Mouse (Mus musculus) thymus, postnatal 36 days (tissue): ENCODE measurements at regions not wholly inside any gene's neighbourhood (a gene's known extent, or its start where the extent isn't known, plus 50 kb on each side); places are given as distances from the start of the nearest gene placed in this dataset.

Source experiments
- DNase-seq, 2 experiments: peaks; one replicate each; pipeline ENCODE4 v3.0.0; 2022; ENCODE audit warnings: mixed read lengths in 2 of 2

- peak; percentile 24 to 41 for DNase-seq
Observed at GRCm38 (mm10) chr16:76694913-76695312, 318.6 kb upstream of the Usp25 start.

GRCm38 (mm10) chr16:76687735-76688447, 314.3 kb upstream of the Nrip1 start:
- DNase-seq = no peak

GRCm38 (mm10) chr16:76685562-76685961, 311.9 kb upstream of the Nrip1 start:
- no peak for DNase-seq

- peak; percentile 38 to 41 for DNase-seq
Observed at GRCm38 (mm10) chr16:76680061-76680911, 306.7 kb upstream of the Nrip1 start.

GRCm38 (mm10) chr16:76678885-76679284, 305.3 kb upstream of the Nrip1 start:
- no peak for DNase-seq

GRCm38 (mm10) chr16:76669795-76670194, 296.2 kb upstream of the Nrip1 start:
- DNase-seq = no peak

- no peak for DNase-seq
Observed at GRCm38 (mm10) chr16:76667046-76667445, 293.4 kb upstream of the Nrip1 start.

- DNase-seq = no peak
Observed at GRCm38 (mm10) chr16:76655106-76655505, 281.5 kb upstream of the Nrip1 start.

- no peak for DNase-seq
Observed at GRCm38 (mm10) chr16:76644281-76644680, 270.7 kb upstream of the Nrip1 start.

GRCm38 (mm10) chr16:76643801-76644200, 270.2 kb upstream of the Nrip1 start:
- no peak for DNase-seq

GRCm38 (mm10) chr16:76635169-76635568, 261.5 kb upstream of the Nrip1 start:
- no peak for DNase-seq

- DNase-seq = no peak
Observed at GRCm38 (mm10) chr16:76634196-76634698, 260.6 kb upstream of the Nrip1 start.

GRCm38 (mm10) chr16:76626142-76626541, 252.5 kb upstream of the Nrip1 start:
- DNase-seq = no peak

- no peak for DNase-seq
Observed at GRCm38 (mm10) chr16:76621715-76622114, 248.1 kb upstream of the Nrip1 start.

GRCm38 (mm10) chr16:76618295-76618694, 244.7 kb upstream of the Nrip1 start:
- DNase-seq = no peak

- DNase-seq = no peak
Observed at GRCm38 (mm10) chr16:76611061-76611460, 237.4 kb upstream of the Nrip1 start.

- DNase-seq = no peak
Observed at GRCm38 (mm10) chr16:76604914-76605313, 231.3 kb upstream of the Nrip1 start.

- no peak for DNase-seq
Observed at GRCm38 (mm10) chr16:76603846-76604258, 230.2 kb upstream of the Nrip1 start.

- DNase-seq = no peak
Observed at GRCm38 (mm10) chr16:76603431-76603830, 229.8 kb upstream of the Nrip1 start.

GRCm38 (mm10) chr16:76600131-76600530, 226.5 kb upstream of the Nrip1 start:
- DNase-seq = no peak

- no peak for DNase-seq
Observed at GRCm38 (mm10) chr16:76591956-76592768, 218.5 kb upstream of the Nrip1 start.

GRCm38 (mm10) chr16:76589791-76590190, 216.2 kb upstream of the Nrip1 start:
- no peak for DNase-seq

GRCm38 (mm10) chr16:76577206-76577605, 203.6 kb upstream of the Nrip1 start:
- DNase-seq = no peak
